Mouse (Mus musculus) lung, embryonic 14.5 days (tissue): Measurements from ENCODE around the gene Sorcs2. TPM values are rescaled to one million over a fixed set of nuclear protein-coding genes. Genes with fewer than 3 reads are reported as not detected.
A peak's percentile ranks its signal among the peaks of the same experiment; 100 is the strongest.

Source experiments
- ATAC-seq: fragments of 200-750 bp; cut with Nextera tagmentation; 2 replicates; pipeline ENCODE4 v1.8.0; 2017; ENCODE audit warnings: mild to moderate bottlenecking, moderate TSS enrichment, moderate library complexity; ENCODE audit not compliant: insufficient read depth
- DNase-seq: peaks from one replicate; pipeline ENCODE4 v3.0.0-alpha.2; 2015
- H3K27ac ChIP-seq: fragments of 300-500 bp; sonication (generic); 2 replicates; pipeline ENCODE4 v1.5.1; 2014; ENCODE audit warnings: low read depth, mild to moderate bottlenecking, moderate library complexity
- H3K27me3 ChIP-seq: fragments of 300-500 bp; sonication (generic); 2 replicates; pipeline ENCODE4 v1.6.1; 2014; ENCODE audit warnings: low read length, control low read depth; ENCODE audit not compliant: insufficient read depth
- H3K36me3 ChIP-seq: fragments of 300-500 bp; sonication (generic); 2 replicates; pipeline ENCODE4 v1.6.1; 2014; ENCODE audit warnings: control low read depth; ENCODE audit not compliant: insufficient read depth
- H3K4me1 ChIP-seq: fragments of 300-500 bp; sonication (generic); 2 replicates; pipeline ENCODE4 v1.6.1; 2014; ENCODE audit warnings: antibody characterized with exemption, control low read depth; ENCODE audit not compliant: insufficient read depth
- H3K4me2 ChIP-seq: fragments of 300-500 bp; sonication (generic); 2 replicates; pipeline ENCODE4 v1.6.1; 2014; ENCODE audit warnings: mild to moderate bottlenecking
- H3K4me3 ChIP-seq: fragments of 300-500 bp; sonication (generic); 2 replicates; pipeline ENCODE4 v1.5.1; 2014; ENCODE audit warnings: low read depth, low read length
- H3K9ac ChIP-seq: fragments of 300-500 bp; sonication (generic); 2 replicates; pipeline ENCODE4 v1.6.1; 2014
- H3K9me3 ChIP-seq: fragments of 300-500 bp; sonication (generic); 2 replicates; pipeline ENCODE4 v1.6.1; 2016; ENCODE audit warnings: low read depth, low read length, control low read depth
- CTCF ChIP-seq: IDR thresholded peaks from 2 replicates; pipeline ENCODE4 v1.5.1; 2016; ENCODE audit warnings: antibody characterized with exemption, low read depth
- WGBS: fragments of 180-500 bp; shearing (Covaris S2); extraction: QIAGEN DNeasy Blood & Tissue Kit; methylation state at CpG from one replicate; pipeline ENCODE4 v1.1.7; 2014; 5-methylcytosine and 5-hydroxymethylcytosine counted together
- polyA plus RNA-seq: library from polyadenylated mRNA; unstranded; fragments of >200 nt; fragmentation: Nextera tagmentation; extraction: Ambion mirVana; gene quantifications from 2 replicates; pipeline ENCODE4 v1.2.1, GENCODE M21; 2014

Gene Sorcs2
- polyA plus RNA-seq, 1 experiment from 2014 or later: 20.6 TPM

DNA sequence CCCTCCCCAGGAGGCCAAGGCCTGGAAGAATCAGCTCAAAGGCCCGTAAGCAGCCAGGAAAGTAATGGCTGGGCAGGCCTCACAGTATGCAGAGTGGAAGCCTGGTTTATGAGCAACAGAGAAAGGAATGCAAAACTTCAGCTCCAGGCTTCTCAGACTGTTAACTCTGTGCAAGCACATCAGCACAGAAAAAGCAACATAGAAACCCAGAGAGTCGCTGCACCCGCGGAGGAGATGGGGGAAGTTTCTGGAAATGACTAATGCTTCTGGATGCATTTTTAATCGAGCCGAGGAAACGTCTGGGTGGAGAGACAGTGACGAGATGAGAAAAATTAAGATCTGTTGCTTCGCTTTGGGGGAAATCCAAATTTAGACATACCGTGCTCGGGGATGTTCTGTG lies 171.6 kb downstream of the Sorcs2 start:
- 47% methylated on average over 11 of the region's 11 CpGs for WGBS
- H3K4me1 ChIP-seq: no peaks in the 10 kb centered on the region
- no peaks in the 10 kb centered on the region for H3K9me3 ChIP-seq
- H3K27me3 ChIP-seq: no peaks in the 10 kb centered on the region
- H3K4me3 ChIP-seq: no peak overlapping the region
- no peak for TF ChIP-seq CTCF
- H3K27ac ChIP-seq: peak overlapping the region; percentile 42; the same call in 1 of the 2 replicates
- DNase-seq (peak; percentile 46), ATAC-seq (no peak)
- no peak overlapping the region for H3K9ac ChIP-seq
- H3K36me3 ChIP-seq: no peaks in the 10 kb centered on the region
- no peak overlapping the region for H3K4me2 ChIP-seq

DNA sequence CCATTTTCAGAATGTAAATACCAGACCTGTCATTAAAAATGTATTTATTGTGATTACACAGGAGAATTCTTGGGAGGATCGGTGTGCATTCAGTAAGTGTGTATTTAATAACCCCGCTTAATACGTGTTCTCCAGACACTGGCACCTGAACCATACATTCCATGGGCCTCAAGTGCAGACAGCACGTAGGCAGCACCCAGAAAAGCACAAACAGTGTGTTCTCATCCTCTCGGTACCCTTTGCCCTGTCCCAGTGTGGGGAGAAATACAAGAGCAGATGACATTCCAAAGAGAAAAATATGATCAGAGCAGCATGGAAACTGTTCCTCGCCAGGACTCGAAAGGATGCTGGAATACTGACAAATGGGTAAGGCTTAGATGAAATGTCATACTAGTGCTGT lies 172.1 kb downstream of the Sorcs2 start:
- Histone ChIP-seq H3K4me3 (no peak overlapping the region), H3K36me3 (no peaks in the 10 kb centered on the region), H3K27ac (peak overlapping the region; percentile 42; the same call in 1 of the 2 replicates), H3K9me3 (no peaks in the 10 kb centered on the region), H3K4me1 (no peaks in the 10 kb centered on the region), H3K4me2 (no peak overlapping the region), H3K27me3 (no peaks in the 10 kb centered on the region), H3K9ac (no peak overlapping the region)
- 62% methylated on average over 7 of the region's 7 CpGs for WGBS
- ATAC-seq: no peak
- no peak for DNase-seq
- no peak for TF ChIP-seq CTCF

DNA sequence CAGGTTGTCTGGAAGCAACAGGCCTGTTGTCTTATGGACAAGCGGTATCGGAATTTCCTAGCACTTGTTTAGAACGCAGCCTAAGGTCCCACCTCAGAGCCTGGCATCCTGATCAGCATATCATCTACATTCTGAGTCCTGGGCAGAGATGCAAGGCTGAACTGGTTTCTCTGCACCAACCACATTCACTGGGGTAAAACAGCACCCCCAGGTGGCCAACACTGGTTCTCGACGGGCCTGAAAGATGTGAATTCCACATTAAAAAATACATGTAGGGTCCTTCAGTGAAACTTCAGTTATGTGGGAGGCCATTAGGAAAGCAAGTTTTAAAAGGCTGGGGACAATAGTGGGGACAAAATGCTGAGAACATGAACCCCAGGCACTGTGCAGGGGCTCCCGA lies 174.2 kb downstream of the Sorcs2 start:
- H3K27me3 ChIP-seq: no peaks in the 10 kb centered on the region
- ATAC-seq (no peak), DNase-seq (peak; percentile 71)
- no peaks in the 10 kb centered on the region for H3K4me1 ChIP-seq
- no peak overlapping the region for H3K27ac ChIP-seq
- TF ChIP-seq CTCF: peak; percentile 69
- H3K4me3 ChIP-seq: no peak overlapping the region
- no peak overlapping the region for H3K9ac ChIP-seq
- no peaks in the 10 kb centered on the region for H3K9me3 ChIP-seq
- no peaks in the 10 kb centered on the region for H3K36me3 ChIP-seq
- 70% methylated on average over 6 of the region's 6 CpGs for WGBS
- no peak overlapping the region for H3K4me2 ChIP-seq

DNA sequence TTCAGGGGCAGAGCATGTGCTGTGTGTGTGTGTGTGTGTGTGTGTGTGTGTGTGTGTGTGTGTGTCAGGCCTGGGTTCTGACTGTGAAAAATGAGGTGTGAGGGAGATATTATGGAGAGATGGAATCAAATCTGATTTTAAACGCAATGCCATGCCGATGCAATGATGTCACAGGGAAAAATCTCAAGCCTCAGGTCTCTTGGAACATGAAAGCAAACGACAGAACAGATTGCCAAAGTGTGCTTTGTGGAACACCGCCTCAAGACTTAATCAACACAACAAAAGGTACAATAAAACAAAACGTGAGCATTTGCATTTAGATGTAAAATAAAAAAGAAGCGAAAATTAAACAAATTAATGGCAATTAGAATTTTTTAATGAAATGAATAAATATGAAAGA lies 177.3 kb downstream of the Sorcs2 start:
- ATAC-seq (no peak), DNase-seq (no peak)
- no peak overlapping the region for H3K27ac ChIP-seq
- no peaks in the 10 kb centered on the region for H3K36me3 ChIP-seq
- H3K4me2 ChIP-seq: no peak overlapping the region
- 44% methylated on average over 6 of the region's 6 CpGs for WGBS
- H3K4me3 ChIP-seq: no peak overlapping the region
- H3K9me3 ChIP-seq: no peaks in the 10 kb centered on the region
- H3K4me1 ChIP-seq: no peaks in the 10 kb centered on the region
- TF ChIP-seq CTCF: no peak
- H3K9ac ChIP-seq: no peak overlapping the region
- H3K27me3 ChIP-seq: no peaks in the 10 kb centered on the region

DNA sequence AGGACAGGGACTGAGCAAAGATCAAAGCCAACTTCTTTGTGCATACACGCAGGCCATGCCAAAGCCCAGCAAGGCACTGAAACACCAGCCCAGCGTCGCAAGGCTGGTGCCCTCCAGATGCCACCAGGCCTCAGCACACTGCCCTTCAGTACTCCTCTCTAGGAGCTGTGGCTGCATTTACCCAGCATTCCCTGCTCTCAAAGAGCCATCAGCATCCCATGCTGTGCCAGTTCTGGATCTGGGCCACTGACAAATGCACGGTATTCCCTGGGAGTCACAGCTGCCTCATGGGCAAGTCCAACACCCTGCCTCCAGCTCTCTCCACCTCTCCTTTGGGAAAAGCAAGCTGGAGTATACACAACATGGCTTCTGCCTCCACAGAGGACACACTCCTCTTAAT lies 177.8 kb downstream of the Sorcs2 start:
- no peak overlapping the region for H3K4me3 ChIP-seq
- ATAC-seq: no peak
- no peak overlapping the region for H3K4me2 ChIP-seq
- WGBS: 78% methylated on average over 4 of the region's 4 CpGs
- no peak for TF ChIP-seq CTCF
- H3K36me3 ChIP-seq: no peaks in the 10 kb centered on the region
- H3K9me3 ChIP-seq: no peaks in the 10 kb centered on the region
- H3K27me3 ChIP-seq: no peaks in the 10 kb centered on the region
- H3K9ac ChIP-seq: no peak overlapping the region
- H3K4me1 ChIP-seq: no peaks in the 10 kb centered on the region
- no peak overlapping the region for H3K27ac ChIP-seq
- DNase-seq: no peak

DNA sequence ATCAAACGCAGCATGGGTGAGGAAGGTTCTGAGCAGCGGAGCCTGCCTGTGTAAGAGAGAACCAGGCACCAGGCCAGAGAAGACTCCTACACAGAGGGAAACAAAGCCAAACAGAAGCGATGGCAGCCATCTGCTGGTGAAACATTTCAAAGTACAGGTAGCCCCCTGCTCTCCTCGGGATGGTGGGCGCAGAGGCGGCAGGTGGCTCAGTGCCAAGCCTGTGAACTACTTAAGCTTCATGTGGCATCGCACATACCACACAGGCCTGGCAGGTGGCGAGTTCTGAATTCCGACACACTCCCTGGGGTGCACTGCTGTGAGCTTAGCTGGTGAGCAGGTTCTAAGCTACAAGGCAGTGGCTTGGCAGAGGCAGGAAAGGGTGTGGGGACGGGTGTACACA lies 184.6 kb downstream of the Sorcs2 start:
- no peak for TF ChIP-seq CTCF
- ATAC-seq: no peak
- 83% methylated on average over 10 of the region's 10 CpGs for WGBS

DNA sequence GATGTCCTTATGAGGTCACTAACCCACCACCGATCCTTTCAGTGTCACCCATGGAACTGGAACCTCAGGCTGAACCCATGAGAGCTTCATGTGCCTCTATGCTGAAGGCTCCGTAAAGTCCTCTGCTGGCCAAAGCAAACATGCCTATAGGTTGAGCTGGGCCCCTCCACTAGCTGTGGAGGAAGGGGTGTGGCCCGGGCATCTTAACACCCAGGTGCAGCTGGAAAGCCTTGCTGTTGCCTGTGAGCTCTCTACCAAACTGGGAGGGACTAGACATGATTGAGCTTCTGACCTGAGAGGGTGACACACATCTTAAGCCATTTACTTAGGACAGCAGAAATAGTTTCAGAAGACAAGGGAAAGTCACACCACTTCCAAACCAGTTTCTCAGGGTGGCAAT lies 189.1 kb downstream of the Sorcs2 start:
- DNase-seq (peak; percentile 43), ATAC-seq (peak; percentile 54; the same call in 1 of the 2 replicates)
- Histone ChIP-seq H3K9me3 (no peaks in the 10 kb centered on the region), H3K36me3 (no peaks in the 10 kb centered on the region), H3K4me3 (no peak overlapping the region), H3K4me2 (no peak overlapping the region), H3K27ac (no peak overlapping the region), H3K4me1 (no peaks in the 10 kb centered on the region), H3K27me3 (no peaks in the 10 kb centered on the region), H3K9ac (no peak overlapping the region)
- TF ChIP-seq CTCF: no peak
- 57% methylated on average over 3 of the region's 3 CpGs for WGBS

More for the DNA sequence above, 184.6 kb downstream of the Sorcs2 start:
- no peaks in the 10 kb centered on the region for H3K36me3 ChIP-seq
- H3K9ac ChIP-seq: no peak overlapping the region
- no peak overlapping the region for H3K4me3 ChIP-seq
- H3K9me3 ChIP-seq: no peaks in the 10 kb centered on the region
- peak; percentile 19 for DNase-seq
- H3K4me2 ChIP-seq: no peak overlapping the region
- no peaks in the 10 kb centered on the region for H3K27me3 ChIP-seq
- no peak overlapping the region for H3K27ac ChIP-seq
- H3K4me1 ChIP-seq: no peaks in the 10 kb centered on the region

DNA sequence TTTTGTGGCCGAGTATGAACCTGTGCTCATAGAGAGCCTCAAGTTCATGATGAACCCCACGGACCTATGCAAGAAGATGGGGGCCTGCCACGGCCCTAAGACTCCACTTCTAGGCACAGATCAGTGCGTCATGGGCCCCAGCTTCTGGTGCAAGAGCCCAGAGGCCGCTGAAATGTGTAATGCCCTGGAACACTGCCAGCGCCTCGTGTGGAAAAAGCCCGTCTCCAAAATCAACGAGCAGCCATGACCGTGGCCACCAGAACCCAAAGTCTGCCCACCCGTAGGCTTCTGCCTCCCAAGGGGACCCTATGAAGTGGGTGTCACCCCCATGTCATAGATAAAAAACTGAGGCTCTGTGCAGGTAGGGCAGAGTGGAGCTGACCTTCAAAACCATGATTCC lies 192.5 kb downstream of the Sorcs2 start:
- H3K9me3 ChIP-seq: no peaks in the 10 kb centered on the region
- H3K36me3 ChIP-seq: no peaks in the 10 kb centered on the region
- no peak overlapping the region for H3K4me2 ChIP-seq
- H3K4me3 ChIP-seq: no peak overlapping the region
- DNase-seq (peak; percentile 56), ATAC-seq (no peak)
- TF ChIP-seq CTCF: no peak
- no peaks in the 10 kb centered on the region for H3K27me3 ChIP-seq
- no peaks in the 10 kb centered on the region for H3K4me1 ChIP-seq
- WGBS: 63% methylated on average over 11 of the region's 11 CpGs
- H3K27ac ChIP-seq: no peak overlapping the region
- no peak overlapping the region for H3K9ac ChIP-seq
